Mouse (Mus musculus) cerebellum, adult 2 months (tissue): ENCODE data around the gene Nup88.

Experiments used
- CTCF ChIP-seq: fragments of 200-500 bp; IDR thresholded peaks from 2 replicates; pipeline ENCODE4 v1.5.1; 2011; ENCODE audit warnings: low read depth, mild to moderate bottlenecking, control low read depth, low read length, moderate library complexity, borderline replicate concordance; ENCODE audit not compliant: insufficient read depth
- POLR2A ChIP-seq: fragments of 200-500 bp; IDR thresholded peaks from 2 replicates; pipeline ENCODE4 v1.6.1; 2011; ENCODE audit warnings: low read length, control low read depth, borderline replicate concordance; ENCODE audit not compliant: insufficient read depth

DNA sequence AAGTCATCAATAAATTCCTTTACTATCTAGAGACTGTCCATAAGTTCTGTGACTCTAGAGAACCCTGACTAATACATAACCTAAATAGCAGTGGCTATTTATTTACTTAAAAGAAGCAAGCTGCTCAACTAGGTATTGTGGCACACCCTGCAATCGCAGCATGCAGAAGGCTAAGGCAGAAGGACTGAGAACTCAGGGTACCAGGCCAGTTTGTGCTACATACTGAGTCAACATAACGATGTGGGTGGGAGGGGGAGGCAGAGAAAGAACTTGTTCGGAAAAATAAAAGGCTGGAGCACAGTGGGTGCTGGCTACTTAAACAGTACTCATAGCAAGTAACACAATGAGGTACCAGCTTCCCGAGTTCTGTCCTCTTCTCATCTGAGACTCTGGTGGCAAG lies 31.4 kb upstream of the Nup88 start:
- no peak for TF ChIP-seq POLR2A
- TF ChIP-seq CTCF = no peak
